Mouse (Mus musculus) brain, embryonic 14.5 days (tissue): ENCODE measurements around the gene Ice1.

ENCODE experiments used
- CTCF ChIP-seq: fragments of 200-500 bp; IDR thresholded peaks from 2 replicates; pipeline ENCODE4 v1.5.1; 2012; ENCODE audit warnings: inconsistent platforms, mild to moderate bottlenecking, moderate library complexity, borderline replicate concordance; ENCODE audit not compliant: insufficient read depth, insufficient read length; ENCODE audit errors: extremely low read depth
- POLR2A ChIP-seq: fragments of 200-500 bp; IDR thresholded peaks from 2 replicates; pipeline ENCODE4 v1.6.1; 2012; ENCODE audit warnings: mild to moderate bottlenecking, inconsistent platforms, borderline replicate concordance; ENCODE audit not compliant: poor library complexity, insufficient read depth, insufficient read length, severe bottlenecking; ENCODE audit errors: extremely low read depth

DNA sequence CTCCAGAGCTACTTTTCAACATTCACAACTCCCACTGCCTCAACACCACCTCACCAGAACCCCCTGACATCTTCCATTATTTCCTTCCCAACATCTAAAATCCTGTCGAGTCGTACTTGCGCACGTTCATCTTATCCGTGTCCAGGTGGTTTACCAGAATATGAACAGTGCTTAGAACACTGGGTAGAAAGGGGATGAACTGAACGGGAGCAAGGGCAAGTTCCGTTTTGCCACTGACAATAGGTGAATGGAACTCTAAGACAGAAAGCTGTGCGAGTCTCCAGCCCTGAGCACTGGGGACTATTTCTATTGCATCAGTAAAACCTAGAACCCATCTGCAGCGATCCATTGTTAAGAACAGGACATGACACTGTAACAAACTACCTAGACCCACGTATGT, 728 bp downstream of the Ice1 start:
- no peak for TF ChIP-seq POLR2A
- no peak for TF ChIP-seq CTCF
